In genomic region chr15:78210203-78210602, GRCm38 (mm10) we compare ENCODE assay signal across 24 mouse cellular contexts. TPM values are rescaled to one million over a fixed set of nuclear protein-coding genes. Genes with fewer than 3 reads are reported as not detected.
"Had no signal": no experiment of that assay in that cellular context is flagged by ENCODE, and none has a peak within 500 bp of the region (broad histone marks: within the 10 kb centered on the region; RNA-seq: fewer than 3 reads in every experiment).

No protein-coding gene starts in this region.

- H3K36me3 ChIP-seq: limb, embryonic 12.5 days; limb, embryonic 15.5 days; lung, embryonic 15.5 days; midbrain, embryonic 12.5 days; midbrain, embryonic 15.5 days; neural tube, embryonic 12.5 days; neural tube, embryonic 15.5 days had no signal

- H3K4me1 ChIP-seq: limb, embryonic 12.5 days; limb, embryonic 15.5 days; lung, embryonic 15.5 days; midbrain, embryonic 12.5 days; midbrain, embryonic 15.5 days; neural tube, embryonic 12.5 days; neural tube, embryonic 15.5 days had no signal

- H3K27ac ChIP-seq: limb, embryonic 12.5 days; limb, embryonic 15.5 days; liver, embryonic 14.5 days; lung, embryonic 15.5 days; midbrain, embryonic 12.5 days; midbrain, embryonic 15.5 days; neural tube, embryonic 12.5 days; neural tube, embryonic 15.5 days had no signal

- H3K9ac ChIP-seq: limb, embryonic 12.5 days; limb, embryonic 15.5 days; liver, embryonic 14.5 days; lung, embryonic 15.5 days; midbrain, embryonic 12.5 days; midbrain, embryonic 15.5 days; neural tube, embryonic 12.5 days; neural tube, embryonic 15.5 days had no signal

- ATAC-seq: midbrain, embryonic 15.5 days had no signal

- H3K4me3 ChIP-seq: limb, embryonic 12.5 days; limb, embryonic 15.5 days; lung, embryonic 15.5 days; midbrain, embryonic 12.5 days; midbrain, embryonic 15.5 days; neural tube, embryonic 12.5 days; neural tube, embryonic 15.5 days had no signal

- DNase-seq: kidney, adult 11 months; kidney, adult 8-10 months; kidney, postnatal 14 days; kidney, postnatal 4 days; left cerebral cortex, postnatal 4 days; lung, adult 18-20 months; lung, postnatal 10 days; lung, postnatal 36 days; right cerebral cortex, adult 18-20 months; right cerebral cortex, postnatal 14 days; right cerebral cortex, postnatal 4 days; spleen, adult 18-20 months; thymus, adult 18-20 months; thymus, postnatal 4 days had no signal

- H3K4me2 ChIP-seq: limb, embryonic 12.5 days; limb, embryonic 15.5 days; liver, embryonic 11.5 days; lung, embryonic 15.5 days; midbrain, embryonic 12.5 days; midbrain, embryonic 15.5 days; neural tube, embryonic 12.5 days; neural tube, embryonic 15.5 days had no signal

- H3K9me3 ChIP-seq: limb, embryonic 15.5 days; lung, embryonic 15.5 days; midbrain, embryonic 12.5 days; midbrain, embryonic 15.5 days; neural tube, embryonic 15.5 days had no signal

RNA-seq across cellular contexts. Expression of gene Pvalb, which starts 4.0 kb away (rescaled TPM):
- polyA plus RNA-seq: limb, embryonic 12.5 days; liver, embryonic 11.5 days; liver, embryonic 14.5 days; testis, adult 2 months had no signal
